Comparison of ENCODE assay signal across 29 mouse cellular contexts in the genomic region with DNA sequence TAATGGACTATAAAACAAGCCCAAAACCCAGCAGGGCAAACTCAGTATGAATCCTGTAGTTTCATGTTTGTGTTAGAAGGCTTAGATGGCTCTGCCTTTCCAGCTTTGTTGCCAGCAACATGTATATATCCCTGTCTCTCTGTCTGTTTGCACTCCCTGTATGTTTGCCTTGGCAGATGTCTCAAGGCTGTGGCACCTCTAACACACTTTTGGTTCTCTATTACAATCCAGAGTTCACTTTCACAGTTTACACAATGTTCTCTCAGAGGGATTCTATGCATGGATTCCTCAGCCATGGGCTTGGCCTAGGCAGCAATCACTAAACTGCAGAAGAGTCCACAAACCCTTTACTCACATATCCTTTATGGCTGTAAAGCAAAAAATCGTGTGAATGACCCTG. TPM values are rescaled to one million over a fixed set of nuclear protein-coding genes. Genes with fewer than 3 reads are reported as not detected.
DNase-seq lines count a peak whose midpoint lies in the region; ATAC-seq lines count a peak whose summit lies in the region.
"Had no signal": no experiment of that assay in that cellular context is flagged by ENCODE, and none has a peak within 500 bp of the region (broad histone marks: within the 10 kb centered on the region; RNA-seq: fewer than 3 reads in every experiment).

No protein-coding gene starts in this region.

- H3K27me3 ChIP-seq in liver, embryonic 16.5 days (ENCODE audit: control insufficient read depth, insufficient read depth, low read depth, low read length) = no peaks in the 10 kb centered on the region
- no peaks in the 10 kb centered on the region; the same call in 1 of the 2 replicates for H3K27me3 ChIP-seq in forebrain, embryonic 11.5 days (ENCODE audit: control insufficient read depth, insufficient read depth, low read length)
- H3K27me3 ChIP-seq: embryonic facial prominence, embryonic 12.5 days; embryonic facial prominence, embryonic 15.5 days; heart, embryonic 12.5 days; heart, embryonic 15.5 days had no signal

- no peak for DNase-seq in liver
- peak; percentile 34 for DNase-seq in adipocyte (ENCODE audit: low spot score)
- DNase-seq in fat pad, adult 2 months (ENCODE audit: extremely low read depth, low read depth, low spot score) = peak; percentile 37
- no peak for DNase-seq in forebrain, embryonic 11.5 days (ENCODE audit: low spot score)
- no peak for DNase-seq in heart, adult 18-20 months
- DNase-seq: adrenal gland, postnatal 14 days; cerebellum, adult 11 months; cerebellum, adult 2 months; cerebellum, adult 9-11 months; cerebellum, postnatal 25 days; gastrocnemius, postnatal 10 days; gastrocnemius, postnatal 36 days; heart, adult 11 months; heart, postnatal 10 days; heart, postnatal 36 days had no signal

- H3K9me3 ChIP-seq in liver, embryonic 16.5 days (replicated peaks; ENCODE audit: control insufficient read depth, low read length) = no peaks in the 10 kb centered on the region
- H3K9me3 ChIP-seq in forebrain, embryonic 11.5 days (ENCODE audit: control insufficient read depth, low read length) = no peaks in the 10 kb centered on the region
- H3K9me3 ChIP-seq: embryonic facial prominence, embryonic 12.5 days; embryonic facial prominence, embryonic 15.5 days; forebrain, embryonic 13.5 days; heart, embryonic 12.5 days; heart, embryonic 15.5 days; hindbrain, embryonic 10.5 days; hindbrain, embryonic 13.5 days had no signal

- H3K4me1 ChIP-seq in liver, embryonic 16.5 days (ENCODE audit: control insufficient read depth, low read depth, low read length) = no peaks in the 10 kb centered on the region
- no peaks in the 10 kb centered on the region for H3K4me1 ChIP-seq in forebrain, embryonic 11.5 days (replicated peaks; ENCODE audit: control insufficient read depth, insufficient read depth, low read length)
- H3K4me1 ChIP-seq: embryonic facial prominence, embryonic 12.5 days; embryonic facial prominence, embryonic 15.5 days; forebrain, embryonic 13.5 days; heart, embryonic 12.5 days; heart, embryonic 15.5 days; hindbrain, embryonic 10.5 days; hindbrain, embryonic 13.5 days had no signal

- ATAC-seq in liver, embryonic 16.5 days (ENCODE audit: low read depth) = peak; percentile 65
- ATAC-seq in forebrain, embryonic 11.5 days (replicated peaks; ENCODE audit: low FRiP score) = no peak
- ATAC-seq: CD4-positive, CD25-positive, alpha-beta regulatory T cell, adult 4 months; forebrain, embryonic 13.5 days; forebrain, embryonic 16.5 days; hindbrain, embryonic 16.5 days had no signal

- no peak overlapping the region for H3K9ac ChIP-seq in liver, embryonic 16.5 days (ENCODE audit: low read depth, low read length)
- H3K9ac ChIP-seq in forebrain, embryonic 11.5 days (ENCODE audit: low read length) = no peak overlapping the region
- H3K9ac ChIP-seq: embryonic facial prominence, embryonic 12.5 days; embryonic facial prominence, embryonic 15.5 days; forebrain, embryonic 13.5 days; heart, embryonic 12.5 days; heart, embryonic 15.5 days; hindbrain, embryonic 13.5 days had no signal

- H3K4me2 ChIP-seq in liver, embryonic 16.5 days (ENCODE audit: low read depth, low read length) = no peak overlapping the region
- H3K4me2 ChIP-seq in forebrain, embryonic 11.5 days (ENCODE audit: low read depth, low read length, severe bottlenecking) = no peak overlapping the region
- H3K4me2 ChIP-seq: embryonic facial prominence, embryonic 12.5 days; embryonic facial prominence, embryonic 15.5 days; forebrain, embryonic 13.5 days; heart, embryonic 12.5 days; heart, embryonic 15.5 days; hindbrain, embryonic 13.5 days had no signal

- 7% methylated on average over 1 of the region's 1 CpGs for WGBS in liver, embryonic 16.5 days (ENCODE audit: insufficient replicate concordance)
- WGBS in forebrain, embryonic 11.5 days = 48% methylated on average over 1 of the region's 1 CpGs

- H3K27ac ChIP-seq in liver, embryonic 16.5 days (ENCODE audit: low read length) = no peak overlapping the region
- H3K27ac ChIP-seq in forebrain, embryonic 11.5 days (ENCODE audit: low read depth, low read length) = no peak overlapping the region
- H3K27ac ChIP-seq: embryonic facial prominence, embryonic 12.5 days; embryonic facial prominence, embryonic 15.5 days; forebrain, embryonic 13.5 days; heart, embryonic 15.5 days; hindbrain, embryonic 10.5 days; hindbrain, embryonic 13.5 days had no signal

- H3K36me3 ChIP-seq in liver, embryonic 16.5 days (ENCODE audit: control insufficient read depth, insufficient read depth) = no peaks in the 10 kb centered on the region
- H3K36me3 ChIP-seq in forebrain, embryonic 11.5 days (ENCODE audit: control insufficient read depth, insufficient read depth, low read length) = no peaks in the 10 kb centered on the region
- H3K36me3 ChIP-seq: embryonic facial prominence, embryonic 12.5 days; embryonic facial prominence, embryonic 15.5 days; heart, embryonic 12.5 days; heart, embryonic 15.5 days; hindbrain, embryonic 10.5 days; hindbrain, embryonic 13.5 days had no signal

- no peak overlapping the region for H3K4me3 ChIP-seq in liver, embryonic 16.5 days (ENCODE audit: low read depth, low read length)
- H3K4me3 ChIP-seq in forebrain, embryonic 11.5 days (ENCODE audit: low read depth, low read length) = no peak overlapping the region
- H3K4me3 ChIP-seq: embryonic facial prominence, embryonic 12.5 days; embryonic facial prominence, embryonic 15.5 days; forebrain, embryonic 13.5 days; heart, embryonic 12.5 days; heart, embryonic 15.5 days; hindbrain, embryonic 10.5 days; hindbrain, embryonic 13.5 days had no signal

RNA-seq across cellular contexts. Expression of a gene that starts 50.9 kb away (rescaled TPM):
- 0.02 and 0.04 TPM in 2 replicates for polyA plus RNA-seq in liver, embryonic 16.5 days (2015; fragmentation: Nextera tagmentation; extraction: Ambion mirVana)
- 1.3 TPM in 2 replicates for polyA plus RNA-seq in forebrain, embryonic 11.5 days (2014; fragmentation: Nextera tagmentation; extraction: Ambion mirVana)
- total RNA-seq in heart, adult 18-20 months (2021) = under 1 TPM; 0.05 to 0.13 TPM
- total RNA-seq: common myeloid progenitor, adult 5-6 weeks; gastrocnemius, postnatal 36 days; MEL had no signal
- polyA plus RNA-seq: C2C12; CD4-positive, CD25-positive, alpha-beta regulatory T cell, adult 4 months had no signal

Comparison
In these comparisons a context has a peak if more than half of its experiments do, and no peak if none do; other contexts are left out.
1. DNase-seq: peak in adipocyte (single experiment) and fat pad, adult 2 months (single experiment); none in liver (single experiment), forebrain, embryonic 11.5 days (single experiment) and heart, adult 18-20 months (0 of 2).